Mouse (Mus musculus) kidney, adult 2 months (tissue): Measurements from ENCODE around the gene Pdzd7.

Experiments used
- CTCF ChIP-seq: fragments of 200-500 bp; conservative IDR thresholded peaks from 2 replicates; pipeline ENCODE4 v1.5.1; 2011; ENCODE audit warnings: low read depth, mild to moderate bottlenecking, control low read depth, low read length, moderate library complexity, mixed read lengths; ENCODE audit not compliant: insufficient read depth, insufficient read length
- POLR2A ChIP-seq: fragments of 200-500 bp; IDR thresholded peaks from one replicate; pipeline ENCODE4 v1.6.1; 2011; ENCODE audit warnings: low read depth, low read length, control low read depth

GRCm38 (mm10) chr19:44989567-44990495 is 55.7 kb downstream of the Pdzd7 start:
- no peak for TF ChIP-seq CTCF
- no peak for TF ChIP-seq POLR2A
